Mouse (Mus musculus): Measurements from ENCODE around the gene Iqce. TPM values are rescaled to one million over a fixed set of nuclear protein-coding genes. Genes with fewer than 3 reads are reported as not detected.

The Iqce gene
- polyA plus RNA-seq, 1 experiment from 2014 or later, result 15.1 TPM

GRCm38 (mm10) chr5:140637989-140638388 is 64.2 kb downstream of the Iqce start:
- Histone ChIP-seq H3K9me3 (ENCODE audit: control insufficient read depth, low read length) (no peaks in the 10 kb centered on the region), H3K9ac (ENCODE audit: low read length) (no peak overlapping the region), H3K4me3 (ENCODE audit: low read depth, low read length) (no peak overlapping the region), H3K4me2 (ENCODE audit: low read depth, severe bottlenecking) (no peak overlapping the region), H3K4me1 (ENCODE audit: control insufficient read depth, insufficient read depth, low read length) (peaks cover 22% of the 10 kb centered on the region), H3K27me3 (ENCODE audit: control insufficient read depth, insufficient read depth, low read length) (no peaks in the 10 kb centered on the region), H3K27ac (replicated peaks; ENCODE audit: low read depth, low read length) (no peak overlapping the region), H3K36me3 (ENCODE audit: control insufficient read depth, insufficient read depth, low read length) (peaks cover 34% of the 10 kb centered on the region)
- 93% methylated on average over 3 of the region's 3 CpGs for WGBS
- ATAC-seq (ENCODE audit: insufficient number of reproducible peaks, low FRiP score, low TSS enrichment, low read depth), result no peak
- DNase-seq (ENCODE audit: low spot score), result no peak

GRCm38 (mm10) chr5:140637058-140637410 is 65.1 kb downstream of the Iqce start:
- Histone ChIP-seq H3K4me1 (ENCODE audit: control insufficient read depth, insufficient read depth, low read length) (peaks cover 12% of the 10 kb centered on the region), H3K4me3 (ENCODE audit: low read depth, low read length) (no peak overlapping the region), H3K4me2 (ENCODE audit: low read depth, severe bottlenecking) (no peak overlapping the region), H3K27ac (replicated peaks; ENCODE audit: low read depth, low read length) (no peak overlapping the region), H3K27me3 (ENCODE audit: control insufficient read depth, insufficient read depth, low read length) (no peaks in the 10 kb centered on the region), H3K9ac (ENCODE audit: low read length) (no peak overlapping the region), H3K9me3 (ENCODE audit: control insufficient read depth, low read length) (no peaks in the 10 kb centered on the region), H3K36me3 (ENCODE audit: control insufficient read depth, insufficient read depth, low read length) (peaks cover 41% of the 10 kb centered on the region)
- ATAC-seq (ENCODE audit: insufficient number of reproducible peaks, low FRiP score, low TSS enrichment, low read depth) (no peak), DNase-seq (ENCODE audit: low spot score) (no peak)
- 91% methylated on average over 6 of the region's 6 CpGs for WGBS

- no peak overlapping the region for H3K4me3 ChIP-seq (ENCODE audit: low read depth, low read length)
- DNase-seq (ENCODE audit: low spot score), result no peak
- H3K4me1 ChIP-seq (ENCODE audit: control insufficient read depth, insufficient read depth, low read length), result peaks cover 7% of the 10 kb centered on the region
- no peak overlapping the region for H3K4me2 ChIP-seq (ENCODE audit: low read depth, severe bottlenecking)
- H3K9me3 ChIP-seq (ENCODE audit: control insufficient read depth, low read length), result no peaks in the 10 kb centered on the region
- H3K27ac ChIP-seq (replicated peaks; ENCODE audit: low read depth, low read length), result no peak overlapping the region
- peaks cover 43% of the 10 kb centered on the region for H3K36me3 ChIP-seq (ENCODE audit: control insufficient read depth, insufficient read depth, low read length)
- H3K27me3 ChIP-seq (ENCODE audit: control insufficient read depth, insufficient read depth, low read length), result no peaks in the 10 kb centered on the region
- H3K9ac ChIP-seq (ENCODE audit: low read length), result no peak overlapping the region
- ATAC-seq (ENCODE audit: insufficient number of reproducible peaks, low FRiP score, low TSS enrichment, low read depth), result no peak
- WGBS, result 89% methylated on average over 7 of the region's 7 CpGs
Measured at GRCm38 (mm10) chr5:140636316-140637057, 65.7 kb downstream of the Iqce start.

GRCm38 (mm10) chr5:140634798-140635722 is 67.1 kb downstream of the Iqce start:
- 92% methylated on average over 26 of the region's 26 CpGs for whole genome bisulfite sequencing

GRCm38 (mm10) chr5:140633432-140633831 is 68.7 kb downstream of the Iqce start:
- Histone ChIP-seq H3K4me1 (ENCODE audit: control insufficient read depth, insufficient read depth, low read length) (no peaks in the 10 kb centered on the region), H3K4me2 (ENCODE audit: low read depth, severe bottlenecking) (no peak overlapping the region), H3K27me3 (ENCODE audit: control insufficient read depth, insufficient read depth, low read length) (no peaks in the 10 kb centered on the region), H3K9ac (ENCODE audit: low read length) (no peak overlapping the region), H3K36me3 (ENCODE audit: control insufficient read depth, insufficient read depth, low read length) (peaks cover 52% of the 10 kb centered on the region), H3K27ac (replicated peaks; ENCODE audit: low read depth, low read length) (no peak overlapping the region), H3K9me3 (ENCODE audit: control insufficient read depth, low read length) (no peaks in the 10 kb centered on the region), H3K4me3 (ENCODE audit: low read depth, low read length) (no peak overlapping the region)
- DNase-seq (ENCODE audit: low spot score) (no peak), ATAC-seq (ENCODE audit: insufficient number of reproducible peaks, low FRiP score, low TSS enrichment, low read depth) (no peak)
- 91% methylated on average over 7 of the region's 7 CpGs for WGBS

More at GRCm38 (mm10) chr5:140634798-140635722, 67.1 kb downstream of the Iqce start:
- ATAC-seq (ENCODE audit: insufficient number of reproducible peaks, low FRiP score, low TSS enrichment, low read depth), result no peak
- H3K27ac ChIP-seq (replicated peaks; ENCODE audit: low read depth, low read length), result no peak overlapping the region
- no peak for DNase-seq (ENCODE audit: low spot score)
- H3K4me3 ChIP-seq (ENCODE audit: low read depth, low read length), result no peak overlapping the region
- no peaks in the 10 kb centered on the region for H3K9me3 ChIP-seq (ENCODE audit: control insufficient read depth, low read length)
- H3K36me3 ChIP-seq (ENCODE audit: control insufficient read depth, insufficient read depth, low read length), result peaks cover 44% of the 10 kb centered on the region
- no peak overlapping the region for H3K9ac ChIP-seq (ENCODE audit: low read length)
- H3K4me2 ChIP-seq (ENCODE audit: low read depth, severe bottlenecking), result no peak overlapping the region
- no peaks in the 10 kb centered on the region for H3K4me1 ChIP-seq (ENCODE audit: control insufficient read depth, insufficient read depth, low read length)
- no peaks in the 10 kb centered on the region for H3K27me3 ChIP-seq (ENCODE audit: control insufficient read depth, insufficient read depth, low read length)

GRCm38 (mm10) chr5:140628995-140629394 is 73.2 kb downstream of the Iqce start:
- Histone ChIP-seq H3K9me3 (ENCODE audit: control insufficient read depth, low read length) (no peaks in the 10 kb centered on the region; the same call in 1 of the 2 replicates), H3K4me1 (ENCODE audit: control insufficient read depth, insufficient read depth, low read length) (no peaks in the 10 kb centered on the region), H3K4me3 (ENCODE audit: low read depth, low read length) (no peak overlapping the region), H3K27me3 (ENCODE audit: control insufficient read depth, insufficient read depth, low read length) (no peaks in the 10 kb centered on the region), H3K9ac (ENCODE audit: low read length) (no peak overlapping the region), H3K4me2 (ENCODE audit: low read depth, severe bottlenecking) (no peak overlapping the region), H3K27ac (replicated peaks; ENCODE audit: low read depth, low read length) (no peak overlapping the region), H3K36me3 (ENCODE audit: control insufficient read depth, insufficient read depth, low read length) (peaks cover 55% of the 10 kb centered on the region)
- DNase-seq (ENCODE audit: low spot score) (no peak), ATAC-seq (ENCODE audit: insufficient number of reproducible peaks, low FRiP score, low TSS enrichment, low read depth) (no peak)
- 93% methylated on average over 9 of the region's 9 CpGs for WGBS

GRCm38 (mm10) chr5:140627580-140627979 is 74.6 kb downstream of the Iqce start:
- no peaks in the 10 kb centered on the region for H3K4me1 ChIP-seq (ENCODE audit: control insufficient read depth, insufficient read depth, low read length)
- ATAC-seq (ENCODE audit: insufficient number of reproducible peaks, low FRiP score, low TSS enrichment, low read depth), result no peak
- no peaks in the 10 kb centered on the region for H3K27me3 ChIP-seq (ENCODE audit: control insufficient read depth, insufficient read depth, low read length)
- H3K27ac ChIP-seq (replicated peaks; ENCODE audit: low read depth, low read length), result no peak overlapping the region
- no peaks in the 10 kb centered on the region; the same call in 1 of the 2 replicates for H3K9me3 ChIP-seq (ENCODE audit: control insufficient read depth, low read length)
- H3K9ac ChIP-seq (ENCODE audit: low read length), result no peak overlapping the region
- DNase-seq (ENCODE audit: low spot score), result no peak
- no peak overlapping the region for H3K4me2 ChIP-seq (ENCODE audit: low read depth, severe bottlenecking)
- 93% methylated on average over 5 of the region's 5 CpGs for WGBS
- peaks cover 57% of the 10 kb centered on the region for H3K36me3 ChIP-seq (ENCODE audit: control insufficient read depth, insufficient read depth, low read length)
- H3K4me3 ChIP-seq (ENCODE audit: low read depth, low read length), result no peak overlapping the region

GRCm38 (mm10) chr5:140624961-140625360 is 77.2 kb downstream of the Iqce start:
- H3K4me1 ChIP-seq (ENCODE audit: control insufficient read depth, insufficient read depth, low read length), result no peaks in the 10 kb centered on the region
- H3K4me2 ChIP-seq (ENCODE audit: low read depth, severe bottlenecking), result no peak overlapping the region
- no peak overlapping the region for H3K9ac ChIP-seq (ENCODE audit: low read length)
- H3K27me3 ChIP-seq (ENCODE audit: control insufficient read depth, insufficient read depth, low read length), result no peaks in the 10 kb centered on the region
- DNase-seq (ENCODE audit: low spot score) (no peak), ATAC-seq (ENCODE audit: insufficient number of reproducible peaks, low FRiP score, low TSS enrichment, low read depth) (0 out of 2 replicates have a peak, but pooled peaks have one; percentile 5)
- peaks cover 51% of the 10 kb centered on the region for H3K36me3 ChIP-seq (ENCODE audit: control insufficient read depth, insufficient read depth, low read length)
- WGBS, result 93% methylated on average over 13 of the region's 13 CpGs
- H3K9me3 ChIP-seq (ENCODE audit: control insufficient read depth, low read length), result no peaks in the 10 kb centered on the region; the same call in 1 of the 2 replicates
- H3K4me3 ChIP-seq (ENCODE audit: low read depth, low read length), result no peak overlapping the region
- no peak overlapping the region for H3K27ac ChIP-seq (replicated peaks; ENCODE audit: low read depth, low read length)
